Mouse (Mus musculus): ENCODE measurements around the gene Ncoa3.

The Ncoa3 gene

GRCm38 (mm10) chr2:166001362-166001761 is 8.9 kb downstream of the Ncoa3 start:
- no peak for DNase-seq (ENCODE audit: extremely low spot score, low read depth, low spot score)

GRCm38 (mm10) chr2:166001768-166002167 is 9.3 kb downstream of the Ncoa3 start:
- DNase-seq (ENCODE audit: extremely low spot score, low read depth, low spot score), result no peak

GRCm38 (mm10) chr2:166002429-166002828 is 10.0 kb downstream of the Ncoa3 start:
- no peak for DNase-seq (ENCODE audit: extremely low spot score, low read depth, low spot score)

- no peak for DNase-seq (ENCODE audit: extremely low spot score, low read depth, low spot score)
Observed at GRCm38 (mm10) chr2:166003004-166003403, 10.6 kb downstream of the Ncoa3 start.

GRCm38 (mm10) chr2:166007046-166007445 is 14.6 kb downstream of the Ncoa3 start:
- no peak for DNase-seq (ENCODE audit: extremely low spot score, low read depth, low spot score)

GRCm38 (mm10) chr2:166008558-166009392 is 16.3 kb downstream of the Ncoa3 start:
- no peak for DNase-seq (ENCODE audit: extremely low spot score, low read depth, low spot score)

GRCm38 (mm10) chr2:166009393-166009947 is 17.0 kb downstream of the Ncoa3 start:
- DNase-seq (ENCODE audit: extremely low spot score, low read depth, low spot score), result no peak

- no peak for DNase-seq (ENCODE audit: extremely low spot score, low read depth, low spot score)
Observed at GRCm38 (mm10) chr2:166010321-166010720, 17.9 kb downstream of the Ncoa3 start.

- DNase-seq (ENCODE audit: extremely low spot score, low read depth, low spot score), result no peak
Observed at GRCm38 (mm10) chr2:166011422-166011821, 19.0 kb downstream of the Ncoa3 start.

GRCm38 (mm10) chr2:166012145-166012544 is 19.7 kb downstream of the Ncoa3 start:
- DNase-seq (ENCODE audit: extremely low spot score, low read depth, low spot score), result no peak

- DNase-seq (ENCODE audit: extremely low spot score, low read depth, low spot score), result no peak
Observed at GRCm38 (mm10) chr2:166018769-166019168, 26.3 kb downstream of the Ncoa3 start.

GRCm38 (mm10) chr2:166020026-166020425 is 27.6 kb downstream of the Ncoa3 start:
- no peak for DNase-seq (ENCODE audit: extremely low spot score, low read depth, low spot score)

GRCm38 (mm10) chr2:166021073-166021610 is 28.7 kb downstream of the Ncoa3 start:
- DNase-seq (ENCODE audit: extremely low spot score, low read depth, low spot score), result no peak

GRCm38 (mm10) chr2:166021642-166022041 is 29.2 kb downstream of the Ncoa3 start:
- no peak for DNase-seq (ENCODE audit: extremely low spot score, low read depth, low spot score)

- DNase-seq (ENCODE audit: extremely low spot score, low read depth, low spot score), result no peak
Observed at GRCm38 (mm10) chr2:166022327-166022726, 29.9 kb downstream of the Ncoa3 start.

GRCm38 (mm10) chr2:166024079-166024478 is 31.6 kb downstream of the Ncoa3 start:
- no peak for DNase-seq (ENCODE audit: extremely low spot score, low read depth, low spot score)

- DNase-seq (ENCODE audit: extremely low spot score, low read depth, low spot score), result no peak
Observed at GRCm38 (mm10) chr2:166024621-166025020, 32.2 kb downstream of the Ncoa3 start.

- DNase-seq (ENCODE audit: extremely low spot score, low read depth, low spot score), result no peak
Observed at GRCm38 (mm10) chr2:166025943-166026342, 33.5 kb downstream of the Ncoa3 start.

GRCm38 (mm10) chr2:166027834-166028233 is 35.4 kb downstream of the Ncoa3 start:
- DNase-seq (ENCODE audit: extremely low spot score, low read depth, low spot score), result no peak

- DNase-seq (ENCODE audit: extremely low spot score, low read depth, low spot score), result no peak
Observed at GRCm38 (mm10) chr2:166029232-166029631, 36.8 kb downstream of the Ncoa3 start.

- no peak for DNase-seq (ENCODE audit: extremely low spot score, low read depth, low spot score)
Observed at GRCm38 (mm10) chr2:166030256-166030995, 38.0 kb downstream of the Ncoa3 start.
